Mouse (Mus musculus) liver, embryonic 16.5 days (tissue): ENCODE data around the gene Klhl3. TPM values are rescaled to one million over a fixed set of nuclear protein-coding genes. Genes with fewer than 3 reads are reported as not detected.

Source experiments
- ATAC-seq: fragments of 200-750 bp; cut with Nextera tagmentation; 2 replicates; pipeline ENCODE4 v1.8.0; 2017; ENCODE audit warnings: low read depth, mild to moderate bottlenecking, moderate number of reproducible peaks, moderate library complexity
- H3K27ac ChIP-seq: fragments of 300-500 bp; sonication (generic); 2 replicates; pipeline ENCODE4 v1.5.1; 2014; ENCODE audit warnings: mild to moderate bottlenecking, low read length
- H3K27me3 ChIP-seq: fragments of 300-500 bp; sonication (generic); 2 replicates; pipeline ENCODE4 v1.6.1; 2014; ENCODE audit warnings: low read depth, low read length, mixed read lengths; ENCODE audit not compliant: control insufficient read depth, insufficient read depth
- H3K36me3 ChIP-seq: fragments of 300-500 bp; sonication (generic); 2 replicates; pipeline ENCODE4 v1.6.1; 2014; ENCODE audit warnings: mild to moderate bottlenecking; ENCODE audit not compliant: control insufficient read depth, insufficient read depth
- H3K4me1 ChIP-seq: fragments of 300-500 bp; sonication (generic); 2 replicates; pipeline ENCODE4 v1.6.1; 2014; ENCODE audit warnings: low read depth, low read length, mixed read lengths; ENCODE audit not compliant: control insufficient read depth
- H3K4me2 ChIP-seq: fragments of 300-500 bp; sonication (generic); 2 replicates; pipeline ENCODE4 v1.6.1; 2014; ENCODE audit warnings: low read depth, low read length, mixed read lengths
- H3K4me3 ChIP-seq: fragments of 300-500 bp; sonication (generic); 2 replicates; pipeline ENCODE4 v1.5.1; 2014; ENCODE audit warnings: low read depth, mild to moderate bottlenecking, low read length
- H3K9ac ChIP-seq: fragments of 300-500 bp; sonication (generic); 2 replicates; pipeline ENCODE4 v1.6.1; 2014; ENCODE audit warnings: low read depth, low read length
- H3K9me3 ChIP-seq: fragments of 300-500 bp; sonication (generic); replicated peaks from 2 replicates; pipeline ENCODE4 v1.6.1; 2016; ENCODE audit warnings: low read length; ENCODE audit not compliant: control insufficient read depth
- WGBS: fragments of 180-500 bp; shearing (Covaris S2); extraction: QIAGEN DNeasy Blood & Tissue Kit; methylation state at CpG from one replicate; pipeline ENCODE4 v1.1.7; 2014; ENCODE audit not compliant: insufficient replicate concordance; 5-methylcytosine and 5-hydroxymethylcytosine counted together
- polyA plus RNA-seq: library from polyadenylated mRNA; unstranded; fragments of >200 nt; fragmentation: Nextera tagmentation; extraction: Ambion mirVana; gene quantifications from 2 replicates; pipeline ENCODE4 v1.2.1, GENCODE M21; 2015

Gene Klhl3
- polyA plus RNA-seq = 1.2 and 1.6 TPM in 2 replicates

GRCm38 (mm10) chr13:58113061-58113900 is at the start of gene Klhl3:
Gene Klhl3 (minus strand): TSS chr13:58113592.
- H3K4me3 ChIP-seq = peak within 1 kb of the TSS; percentile 58
- no peak within 1 kb of the TSS for H3K27ac ChIP-seq
- ATAC-seq = peak; percentile 51
- peaks cover 35% of the 10 kb centered on the region for H3K27me3 ChIP-seq
- H3K9me3 ChIP-seq = no peaks in the 10 kb centered on the region
- H3K4me1 ChIP-seq = no peaks in the 10 kb centered on the region; the same call in none of the 2 replicates
- peak within 1 kb of the TSS; percentile 44 for H3K9ac ChIP-seq
- H3K36me3 ChIP-seq = no peaks in the 10 kb centered on the region
- WGBS = 1% methylated on average over 35 of the region's 35 CpGs
- peak within 1 kb of the TSS; percentile 64 for H3K4me2 ChIP-seq

GRCm38 (mm10) chr13:58160761-58161160 is 47.4 kb upstream of the Klhl3 start:
- Histone ChIP-seq H3K4me2 (no peak overlapping the region), H3K27ac (no peak overlapping the region), H3K27me3 (no peaks in the 10 kb centered on the region), H3K9me3 (no peaks in the 10 kb centered on the region), H3K4me3 (no peak overlapping the region), H3K36me3 (peaks cover 15% of the 10 kb centered on the region; the same call in 1 of the 2 replicates), H3K4me1 (peaks cover 10% of the 10 kb centered on the region), H3K9ac (no peak overlapping the region)
- no peak for ATAC-seq
- WGBS = 87% methylated on average over 15 of the region's 15 CpGs

GRCm38 (mm10) chr13:58158099-58158912 is 44.9 kb upstream of the Klhl3 start:
- WGBS = 2% methylated on average over 16 of the region's 16 CpGs
- H3K36me3 ChIP-seq = peaks cover 13% of the 10 kb centered on the region; the same call in 1 of the 2 replicates
- H3K27ac ChIP-seq = peak overlapping the region; percentile 84
- H3K27me3 ChIP-seq = no peaks in the 10 kb centered on the region
- H3K4me3 ChIP-seq = peak overlapping the region; percentile 81
- no peaks in the 10 kb centered on the region for H3K9me3 ChIP-seq
- H3K9ac ChIP-seq = peak overlapping the region; percentile 77
- peaks cover 10% of the 10 kb centered on the region for H3K4me1 ChIP-seq
- H3K4me2 ChIP-seq = peak overlapping the region; percentile 97
- ATAC-seq = peak; percentile 69

- Histone ChIP-seq H3K9me3 (no peaks in the 10 kb centered on the region), H3K4me2 (peak within 1 kb of the TSS; percentile 97), H3K4me3 (peak within 1 kb of the TSS; percentile 81), H3K9ac (peak within 1 kb of the TSS; percentile 77), H3K4me1 (peaks cover 10% of the 10 kb centered on the region), H3K27ac (peak within 1 kb of the TSS; percentile 84), H3K36me3 (peaks cover 13% of the 10 kb centered on the region; the same call in 1 of the 2 replicates), H3K27me3 (no peaks in the 10 kb centered on the region)
- 0% methylated on average over 30 of the region's 30 CpGs for WGBS
- peak; percentile 91 for ATAC-seq
Measured at GRCm38 (mm10) chr13:58157447-58158098, 44.2 kb upstream of the Klhl3 start, which contains the start of gene Idnk. Gene Idnk (plus strand): TSS chr13:58157649.

- Histone ChIP-seq H3K27me3 (no peaks in the 10 kb centered on the region), H3K36me3 (peaks cover 13% of the 10 kb centered on the region; the same call in 1 of the 2 replicates), H3K4me3 (peak overlapping the region; percentile 81), H3K27ac (no peak overlapping the region), H3K9ac (no peak overlapping the region; the same call in 1 of the 2 replicates), H3K4me1 (peaks cover 10% of the 10 kb centered on the region), H3K4me2 (peak overlapping the region; percentile 97), H3K9me3 (no peaks in the 10 kb centered on the region)
- ATAC-seq = no peak
- WGBS = 6% methylated on average over 8 of the region's 8 CpGs
Measured at GRCm38 (mm10) chr13:58157036-58157435, 43.6 kb upstream of the Klhl3 start.

- no peak for ATAC-seq
- Histone ChIP-seq H3K4me2 (no peak overlapping the region), H3K4me3 (no peak overlapping the region), H3K27me3 (no peaks in the 10 kb centered on the region), H3K27ac (no peak overlapping the region), H3K9me3 (no peaks in the 10 kb centered on the region), H3K36me3 (peaks cover 8% of the 10 kb centered on the region; the same call in 1 of the 2 replicates), H3K4me1 (peaks cover 10% of the 10 kb centered on the region), H3K9ac (no peak overlapping the region)
- 70% methylated on average over 2 of the region's 2 CpGs for WGBS
Measured at GRCm38 (mm10) chr13:58156031-58156430, 42.6 kb upstream of the Klhl3 start.

- Histone ChIP-seq H3K27me3 (peaks cover 2% of the 10 kb centered on the region; the same call in 1 of the 2 replicates), H3K9me3 (no peaks in the 10 kb centered on the region), H3K4me2 (no peak overlapping the region), H3K9ac (no peak overlapping the region), H3K36me3 (no peaks in the 10 kb centered on the region), H3K27ac (no peak overlapping the region), H3K4me3 (no peak overlapping the region), H3K4me1 (peaks cover 6% of the 10 kb centered on the region)
- no peak for ATAC-seq
- WGBS = 50% methylated on average over 11 of the region's 11 CpGs
Measured at GRCm38 (mm10) chr13:58150442-58150841, 37.0 kb upstream of the Klhl3 start.

GRCm38 (mm10) chr13:58149629-58150028 is 36.2 kb upstream of the Klhl3 start:
- H3K4me3 ChIP-seq = no peak overlapping the region
- peaks cover 2% of the 10 kb centered on the region; the same call in 1 of the 2 replicates for H3K27me3 ChIP-seq
- WGBS = 75% methylated on average over 3 of the region's 3 CpGs
- no peak overlapping the region for H3K27ac ChIP-seq
- peaks cover 6% of the 10 kb centered on the region for H3K4me1 ChIP-seq
- H3K36me3 ChIP-seq = no peaks in the 10 kb centered on the region
- H3K9ac ChIP-seq = no peak overlapping the region
- no peak for ATAC-seq
- H3K9me3 ChIP-seq = no peaks in the 10 kb centered on the region
- no peak overlapping the region for H3K4me2 ChIP-seq
